Mouse (Mus musculus) embryo, embryonic 10.5 days (tissue): ENCODE data around the gene Atp5g3.
"Not testable (repeated sequence)": the region's sequence is repeated elsewhere in the genome, so short reads cannot be mapped to it uniquely, and the experiment has no call there.

ENCODE experiments used
- DNase-seq: peaks from one replicate; pipeline ENCODE4 v3.0.0-alpha.2; 2015; ENCODE audit warnings: low spot score

Gene Atp5g3

DNA sequence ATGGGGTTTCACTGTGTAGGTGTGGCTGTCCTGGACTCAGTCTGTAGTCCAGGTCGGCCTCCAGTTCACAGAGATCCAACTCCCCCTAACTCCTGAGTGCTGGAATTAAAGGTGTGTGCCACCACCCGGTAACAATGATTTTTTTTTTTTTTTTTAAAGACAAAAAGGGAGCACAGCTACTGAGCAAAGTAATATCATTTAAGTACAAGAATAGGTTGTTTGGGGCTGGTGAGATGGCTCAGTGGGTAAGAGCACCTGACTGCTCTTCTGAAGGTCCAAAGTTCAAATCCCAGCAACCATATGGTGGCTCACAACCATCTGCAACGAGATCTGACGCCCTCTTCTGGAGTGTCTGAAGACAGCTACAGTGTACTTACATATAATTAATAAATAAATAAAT is 14.2 kb downstream of the Atp5g3 start:
- DNase-seq, result not testable (repeated sequence)

- peak; percentile 40 for DNase-seq
These were observed 17.5 kb downstream of the Atp5g3 start for GRCm38 (mm10) chr2:73893473-73894270.

GRCm38 (mm10) chr2:73892464-73893296 is 18.4 kb downstream of the Atp5g3 start, which contains the start of gene Atf2:
TSS of gene Atf2 (minus strand) at chr2:73892639.
- DNase-seq, result peak; percentile 100

- peak; percentile 75 for DNase-seq
These were observed 19.2 kb downstream of the Atp5g3 start for GRCm38 (mm10) chr2:73891701-73892463.

GRCm38 (mm10) chr2:73885997-73886396 is 25.1 kb downstream of the Atp5g3 start:
- no peak for DNase-seq

DNA sequence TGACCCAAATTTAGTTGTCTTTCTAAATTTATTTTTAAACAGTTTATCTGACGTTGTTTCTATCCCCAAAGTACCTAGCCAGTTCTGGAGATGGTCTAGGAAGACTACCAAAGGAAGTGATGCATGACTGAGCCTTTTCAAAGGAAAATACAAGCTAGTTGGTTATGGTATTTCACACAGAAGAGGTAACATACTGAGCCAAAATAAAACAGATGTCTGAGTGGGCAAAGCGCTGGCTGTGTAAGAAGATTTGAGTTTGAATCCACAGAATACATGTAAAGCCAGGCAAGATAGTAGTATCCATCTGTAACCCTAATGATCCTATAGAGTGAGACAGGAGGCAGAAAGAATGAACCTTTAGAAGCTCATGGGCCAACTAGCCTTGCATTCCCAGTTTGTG is 33.2 kb downstream of the Atp5g3 start:
- no peak for DNase-seq

- peak; percentile 17 for DNase-seq
These were observed 43.2 kb downstream of the Atp5g3 start for GRCm38 (mm10) chr2:73867764-73868487.

DNA sequence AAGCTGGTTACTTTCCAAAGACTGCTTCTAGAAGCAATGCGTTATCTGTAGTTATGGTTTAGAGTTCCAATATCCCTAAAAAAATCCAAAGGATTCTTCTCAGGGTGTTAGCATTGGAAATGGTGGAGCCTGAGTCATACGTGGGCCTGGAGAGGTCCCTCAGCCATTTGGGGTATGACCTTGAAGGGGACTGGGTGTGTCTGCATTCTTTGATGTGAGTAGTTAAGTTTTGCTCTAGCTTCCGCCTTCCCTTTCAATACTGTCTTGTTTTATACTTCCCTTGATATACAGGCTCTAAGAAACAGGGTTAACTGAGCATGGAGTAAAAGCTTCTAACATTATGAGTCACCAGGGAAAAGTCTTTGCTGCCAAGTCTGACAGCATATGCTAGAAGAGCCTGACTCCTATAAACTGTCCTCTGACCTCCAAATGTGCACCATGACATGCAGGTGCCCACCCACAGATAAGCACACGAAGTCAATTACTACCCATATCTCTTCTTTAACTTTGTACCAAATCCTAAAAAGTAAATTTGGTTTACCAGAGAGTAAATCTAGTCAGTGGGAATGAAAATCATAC is 51.0 kb downstream of the Atp5g3 start:
- no peak for DNase-seq
